Mouse (Mus musculus): ENCODE results near the gene Hexim1.

The Hexim1 gene

GRCm38 (mm10) chr11:103144309-103145285 lies 28.6 kb downstream of the Hexim1 start:
- peak; percentile 50 to 82 for DNase-seq (ENCODE audit: inconsistent age in 2 of 2, low spot score in 1 of 2)

- no peak for DNase-seq (ENCODE audit: inconsistent age in 2 of 2, low spot score in 1 of 2)
Observed at GRCm38 (mm10) chr11:103146386-103146785, 30.4 kb downstream of the Hexim1 start.

- no peak for DNase-seq (ENCODE audit: inconsistent age in 2 of 2, low spot score in 1 of 2)
Observed at GRCm38 (mm10) chr11:103147766-103148165, 31.7 kb downstream of the Hexim1 start.

- DNase-seq (ENCODE audit: inconsistent age in 2 of 2, low spot score in 1 of 2): peak; percentile 61 to 84
Observed at GRCm38 (mm10) chr11:103149771-103150170, 33.7 kb downstream of the Hexim1 start.

- DNase-seq (ENCODE audit: inconsistent age in 2 of 2, low spot score in 1 of 2): peak; percentile 97 to 100
Observed at GRCm38 (mm10) chr11:103158621-103159478, 42.8 kb downstream of the Hexim1 start.

GRCm38 (mm10) chr11:103160738-103161137 lies 44.7 kb downstream of the Hexim1 start:
- DNase-seq (ENCODE audit: inconsistent age in 2 of 2, low spot score in 1 of 2): peak; percentile 16 to 63

GRCm38 (mm10) chr11:103161449-103161848 lies 45.4 kb downstream of the Hexim1 start:
- peak; percentile 33 to 61 for DNase-seq (ENCODE audit: inconsistent age in 2 of 2, low spot score in 1 of 2)

- peak; percentile 40 to 79 for DNase-seq (ENCODE audit: inconsistent age in 2 of 2, low spot score in 1 of 2)
Observed at GRCm38 (mm10) chr11:103162132-103162531, 46.1 kb downstream of the Hexim1 start.

- peak; percentile 52 to 85 for DNase-seq (ENCODE audit: inconsistent age in 2 of 2, low spot score in 1 of 2)
Observed at GRCm38 (mm10) chr11:103164391-103164790, 48.4 kb downstream of the Hexim1 start.

- peak; percentile 78 to 94 for DNase-seq (ENCODE audit: inconsistent age in 2 of 2, low spot score in 1 of 2)
Observed at GRCm38 (mm10) chr11:103168690-103169390, 52.8 kb downstream of the Hexim1 start.

Measured in adrenal gland, adult (tissue).